Mouse (Mus musculus): ENCODE data around the gene Gm49325. TPM values are rescaled to one million over a fixed set of nuclear protein-coding genes. Genes with fewer than 3 reads are reported as not detected.

The Gm49325 gene
- polyA plus RNA-seq, 1 experiment from 2014 or later, result 5.4 TPM

DNA sequence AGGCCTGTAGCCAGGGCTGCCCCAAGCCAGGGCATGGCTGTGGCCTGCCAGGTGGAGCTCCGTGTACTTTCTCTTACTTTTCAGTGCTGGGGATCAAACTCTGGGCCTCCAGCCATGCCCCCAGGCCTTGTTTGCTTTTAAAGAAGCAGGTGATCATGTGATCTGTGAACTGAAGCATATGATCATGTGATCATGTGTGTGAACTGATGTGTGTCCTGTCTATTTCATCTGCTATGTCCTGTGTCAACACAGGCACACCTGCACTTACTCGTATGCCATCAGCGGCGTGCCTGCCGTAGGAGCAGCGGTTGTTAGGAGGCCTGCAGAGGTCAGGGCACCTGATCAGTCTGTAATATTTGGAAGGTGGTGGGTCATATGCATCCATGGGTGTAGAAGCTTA is 28.0 kb downstream of the Gm49325 start:
- H3K27me3 ChIP-seq (replicated peaks), result no peaks in the 10 kb centered on the region
- H3K4me2 ChIP-seq (replicated peaks), result no peak overlapping the region
- H3K4me1 ChIP-seq (replicated peaks), result peaks cover 15% of the 10 kb centered on the region
- H3K4me3 ChIP-seq (replicated peaks), result no peak overlapping the region
- WGBS, result 75% methylated on average over 6 of the region's 6 CpGs
- ATAC-seq, result 0 out of 2 replicates have a peak, but pooled peaks have one; percentile 34
- peaks cover 15% of the 10 kb centered on the region; the same call in 1 of the 2 replicates for H3K36me3 ChIP-seq
- H3K27ac ChIP-seq, result no peak overlapping the region
- H3K9ac ChIP-seq, result no peak overlapping the region
- no peaks in the 10 kb centered on the region for H3K9me3 ChIP-seq

DNA sequence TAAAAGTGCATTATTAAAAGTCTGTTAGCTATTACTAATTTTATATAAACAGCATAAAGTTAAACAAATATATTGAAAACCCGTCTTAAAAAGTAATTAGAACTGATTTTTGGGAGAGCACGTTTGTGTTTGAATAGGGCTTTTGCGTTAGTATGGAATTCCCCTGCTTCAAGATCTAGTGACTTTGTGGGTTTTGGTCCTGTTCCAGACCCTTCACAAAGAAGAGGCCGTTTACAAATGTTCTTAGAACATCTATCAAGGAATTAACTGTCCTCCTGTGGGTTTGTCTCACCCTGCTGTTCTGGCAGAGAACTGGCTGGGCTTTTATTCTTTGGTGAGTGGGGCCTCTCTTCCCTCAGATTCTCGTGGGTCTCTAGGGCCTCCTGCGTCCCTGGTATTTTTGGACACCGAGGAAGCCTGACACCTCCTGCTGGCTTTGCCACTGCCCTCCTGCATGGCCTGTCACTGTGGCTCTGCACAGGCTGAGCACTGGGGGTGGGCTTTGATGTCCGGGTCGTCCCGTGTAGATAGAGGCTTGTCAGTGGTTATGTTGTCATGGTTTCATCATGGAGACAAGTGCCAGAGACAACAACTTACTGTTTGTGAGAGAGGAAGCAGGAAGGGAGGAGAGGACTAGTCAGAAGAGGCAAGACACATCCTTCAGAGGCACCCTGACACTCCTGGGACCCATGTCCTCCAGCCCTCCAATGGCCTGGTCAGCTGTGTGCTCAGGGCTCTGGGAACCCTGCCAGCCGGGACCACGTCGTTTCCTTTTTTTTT is 28.6 kb downstream of the Gm49325 start:
- 59% methylated on average over 13 of the region's 13 CpGs for WGBS
- Histone ChIP-seq H3K27me3 (replicated peaks) (no peaks in the 10 kb centered on the region), H3K27ac (no peak overlapping the region), H3K4me2 (replicated peaks) (no peak overlapping the region), H3K9ac (no peak overlapping the region), H3K36me3 (peaks cover 15% of the 10 kb centered on the region; the same call in 1 of the 2 replicates), H3K4me1 (replicated peaks) (peaks cover 15% of the 10 kb centered on the region), H3K9me3 (no peaks in the 10 kb centered on the region), H3K4me3 (replicated peaks) (no peak overlapping the region)
- 0 out of 2 replicates have a peak, but pooled peaks have one; percentile 28 for ATAC-seq

DNA sequence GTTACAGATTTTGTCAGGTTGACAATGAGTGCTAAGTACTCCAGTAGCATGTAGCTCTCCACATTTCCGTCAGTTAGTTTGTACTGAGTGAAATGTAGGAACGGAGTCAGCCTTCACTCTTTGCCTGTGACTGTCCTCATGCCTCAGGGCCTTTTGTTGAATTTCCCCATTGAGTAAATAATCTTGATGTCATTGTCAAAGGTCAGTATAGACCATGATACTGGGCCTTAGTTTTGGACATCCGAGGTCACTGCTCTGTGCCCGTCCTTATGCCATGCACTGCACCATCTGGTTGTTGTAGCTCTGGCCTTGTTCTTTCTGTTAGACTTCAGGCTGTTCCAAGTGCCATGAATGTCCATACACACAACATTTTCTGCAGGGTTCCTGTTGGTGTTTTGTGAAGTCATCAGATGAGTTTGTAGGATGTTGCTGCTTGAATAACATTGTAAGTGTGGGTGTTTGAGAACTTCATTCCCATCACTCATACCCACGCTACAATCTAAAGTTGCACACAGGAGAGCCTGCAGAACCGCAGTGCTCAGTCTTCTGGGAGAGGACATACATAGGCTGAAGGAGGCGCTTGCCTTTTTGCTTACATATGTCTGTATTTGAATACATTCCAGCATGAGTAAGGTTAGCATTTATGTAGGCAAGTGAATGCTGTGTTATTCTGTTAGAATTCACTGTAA is 30.4 kb downstream of the Gm49325 start:
- no peak overlapping the region for H3K4me2 ChIP-seq (replicated peaks)
- ATAC-seq, result no peak

DNA sequence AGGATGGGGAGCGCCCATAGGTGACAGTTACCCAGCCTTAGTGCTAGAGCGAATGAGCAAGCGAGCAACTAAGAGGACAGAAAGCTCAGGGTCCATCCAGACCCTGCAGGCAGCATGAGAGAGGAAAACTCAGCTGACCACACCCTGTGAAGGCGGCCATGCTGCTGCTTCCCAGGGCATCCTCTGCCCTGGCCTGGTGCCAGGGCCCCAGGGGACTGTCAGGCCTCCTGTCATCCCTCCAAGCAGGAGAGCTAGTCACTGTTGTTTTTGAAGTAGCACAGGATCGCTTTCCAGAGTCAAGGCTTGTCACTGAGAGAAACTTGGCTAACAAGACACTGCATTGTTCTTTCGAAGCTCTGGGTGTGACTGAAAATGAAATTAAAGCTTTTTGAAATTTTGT is 33.0 kb downstream of the Gm49325 start:
- ATAC-seq, result no peak
- 82% methylated on average over 6 of the region's 6 CpGs for WGBS
- Histone ChIP-seq H3K4me3 (replicated peaks) (no peak overlapping the region), H3K27ac (no peak overlapping the region), H3K4me1 (replicated peaks) (peaks cover 8% of the 10 kb centered on the region; the same call in 1 of the 2 replicates), H3K36me3 (peaks cover 28% of the 10 kb centered on the region), H3K4me2 (replicated peaks) (no peak overlapping the region), H3K9me3 (no peaks in the 10 kb centered on the region), H3K9ac (no peak overlapping the region), H3K27me3 (replicated peaks) (no peaks in the 10 kb centered on the region)

More for the DNA sequence above, 30.4 kb downstream of the Gm49325 start:
- Histone ChIP-seq H3K36me3 (peaks cover 13% of the 10 kb centered on the region), H3K27me3 (replicated peaks) (no peaks in the 10 kb centered on the region), H3K27ac (no peak overlapping the region), H3K4me3 (replicated peaks) (no peak overlapping the region), H3K4me1 (replicated peaks) (peaks cover 10% of the 10 kb centered on the region; the same call in 1 of the 2 replicates), H3K9me3 (no peaks in the 10 kb centered on the region), H3K9ac (no peak overlapping the region)
- 88% methylated on average over 7 of the region's 7 CpGs for WGBS

GRCm38 (mm10) chr10:77643160-77643559 is 37.2 kb downstream of the Gm49325 start:
- no peaks in the 10 kb centered on the region for H3K9me3 ChIP-seq
- H3K4me1 ChIP-seq (replicated peaks), result 0 out of 2 replicates have a peak, but pooled peaks cover 2% of the 10 kb centered on the region
- H3K36me3 ChIP-seq, result peaks cover 42% of the 10 kb centered on the region
- H3K27me3 ChIP-seq (replicated peaks), result no peaks in the 10 kb centered on the region
- WGBS, result 78% methylated on average over 7 of the region's 7 CpGs
- H3K27ac ChIP-seq, result no peak overlapping the region
- no peak overlapping the region for H3K9ac ChIP-seq
- no peak for ATAC-seq
- no peak overlapping the region for H3K4me2 ChIP-seq (replicated peaks)
- H3K4me3 ChIP-seq (replicated peaks), result no peak overlapping the region

DNA sequence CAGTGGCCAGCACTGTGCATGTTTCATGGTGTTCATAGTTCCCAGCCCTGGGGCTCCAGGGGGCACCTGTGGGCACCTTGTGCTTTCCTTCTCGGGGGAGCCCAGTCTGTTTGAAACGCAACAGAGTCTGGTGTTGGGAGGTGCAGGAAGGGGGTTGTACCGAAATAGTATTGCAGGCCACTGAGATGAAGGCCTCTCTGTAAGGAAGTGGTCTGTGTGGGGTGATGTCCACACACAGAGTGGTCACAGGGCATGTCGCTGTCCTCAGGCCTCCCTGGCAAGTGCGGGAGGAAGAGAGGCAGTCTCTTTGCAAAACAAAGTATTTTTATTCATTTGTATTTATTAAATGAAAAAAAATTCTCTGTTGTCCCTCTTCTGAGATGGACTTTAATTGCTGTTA is 39.6 kb downstream of the Gm49325 start:
- no peak for ATAC-seq
- no peak overlapping the region for H3K4me2 ChIP-seq (replicated peaks)
- no peak overlapping the region for H3K27ac ChIP-seq
- H3K9me3 ChIP-seq, result no peaks in the 10 kb centered on the region
- H3K36me3 ChIP-seq, result peaks cover 37% of the 10 kb centered on the region
- 89% methylated on average over 5 of the region's 5 CpGs for WGBS
- H3K4me1 ChIP-seq (replicated peaks), result no peaks in the 10 kb centered on the region
- H3K27me3 ChIP-seq (replicated peaks), result no peaks in the 10 kb centered on the region
- no peak overlapping the region for H3K4me3 ChIP-seq (replicated peaks)
- no peak overlapping the region for H3K9ac ChIP-seq

GRCm38 (mm10) chr10:77647461-77647860 is 41.5 kb downstream of the Gm49325 start:
- H3K9ac ChIP-seq, result no peak overlapping the region

GRCm38 (mm10) chr10:77647901-77648300 is 41.9 kb downstream of the Gm49325 start:
- Histone ChIP-seq H3K27me3 (replicated peaks) (no peaks in the 10 kb centered on the region), H3K4me2 (replicated peaks) (no peak overlapping the region), H3K36me3 (peaks cover 29% of the 10 kb centered on the region; the same call in 1 of the 2 replicates), H3K9me3 (no peaks in the 10 kb centered on the region), H3K4me1 (replicated peaks) (no peaks in the 10 kb centered on the region), H3K4me3 (replicated peaks) (no peak overlapping the region), H3K27ac (no peak overlapping the region), H3K9ac (no peak overlapping the region)
- no peak for ATAC-seq
- 83% methylated on average over 8 of the region's 8 CpGs for WGBS

More at GRCm38 (mm10) chr10:77647461-77647860, 41.5 kb downstream of the Gm49325 start:
- Histone ChIP-seq H3K27ac (no peak overlapping the region), H3K4me3 (replicated peaks) (no peak overlapping the region), H3K27me3 (replicated peaks) (no peaks in the 10 kb centered on the region), H3K9me3 (no peaks in the 10 kb centered on the region), H3K36me3 (peaks cover 29% of the 10 kb centered on the region; the same call in 1 of the 2 replicates), H3K4me1 (replicated peaks) (no peaks in the 10 kb centered on the region), H3K4me2 (replicated peaks) (no peak overlapping the region)
- ATAC-seq, result no peak
- WGBS, result 54% methylated on average over 1 of the region's 1 CpGs

DNA sequence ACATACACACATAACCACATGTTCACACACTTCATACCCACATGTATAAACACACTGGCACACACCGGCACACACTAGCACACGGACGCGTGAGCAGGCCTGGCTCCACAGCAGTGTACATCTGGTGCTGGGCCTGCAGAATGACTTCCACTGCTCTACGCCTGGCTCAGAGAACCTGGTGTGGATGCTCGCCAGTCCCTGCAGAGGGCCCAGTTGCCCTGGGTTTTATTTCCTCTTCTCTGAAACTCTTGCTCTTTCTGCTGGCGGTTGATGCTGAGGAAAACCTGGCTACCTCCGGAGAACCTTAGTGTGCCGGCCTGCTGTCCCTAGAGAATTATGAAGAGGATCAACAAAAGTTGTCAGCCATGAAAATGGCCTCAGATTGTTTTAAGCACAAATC is 46.0 kb downstream of the Gm49325 start:
- H3K9ac ChIP-seq, result no peak overlapping the region
- H3K4me3 ChIP-seq (replicated peaks), result no peak overlapping the region
- 86% methylated on average over 9 of the region's 9 CpGs for WGBS
- no peaks in the 10 kb centered on the region for H3K4me1 ChIP-seq (replicated peaks)
- H3K27ac ChIP-seq, result no peak overlapping the region
- H3K4me2 ChIP-seq (replicated peaks), result no peak overlapping the region
- no peaks in the 10 kb centered on the region for H3K27me3 ChIP-seq (replicated peaks)
- no peak for ATAC-seq
- H3K36me3 ChIP-seq, result no peaks in the 10 kb centered on the region
- H3K9me3 ChIP-seq, result no peaks in the 10 kb centered on the region

- Histone ChIP-seq H3K27ac (no peak overlapping the region), H3K27me3 (replicated peaks) (no peaks in the 10 kb centered on the region), H3K9ac (no peak overlapping the region), H3K36me3 (no peaks in the 10 kb centered on the region), H3K4me3 (replicated peaks) (no peak overlapping the region), H3K4me1 (replicated peaks) (no peaks in the 10 kb centered on the region), H3K9me3 (no peaks in the 10 kb centered on the region), H3K4me2 (replicated peaks) (no peak overlapping the region)
- no peak for ATAC-seq
- WGBS, result 51% methylated on average over 15 of the region's 15 CpGs
Observed at GRCm38 (mm10) chr10:77658286-77658994, 52.4 kb downstream of the Gm49325 start.

DNA sequence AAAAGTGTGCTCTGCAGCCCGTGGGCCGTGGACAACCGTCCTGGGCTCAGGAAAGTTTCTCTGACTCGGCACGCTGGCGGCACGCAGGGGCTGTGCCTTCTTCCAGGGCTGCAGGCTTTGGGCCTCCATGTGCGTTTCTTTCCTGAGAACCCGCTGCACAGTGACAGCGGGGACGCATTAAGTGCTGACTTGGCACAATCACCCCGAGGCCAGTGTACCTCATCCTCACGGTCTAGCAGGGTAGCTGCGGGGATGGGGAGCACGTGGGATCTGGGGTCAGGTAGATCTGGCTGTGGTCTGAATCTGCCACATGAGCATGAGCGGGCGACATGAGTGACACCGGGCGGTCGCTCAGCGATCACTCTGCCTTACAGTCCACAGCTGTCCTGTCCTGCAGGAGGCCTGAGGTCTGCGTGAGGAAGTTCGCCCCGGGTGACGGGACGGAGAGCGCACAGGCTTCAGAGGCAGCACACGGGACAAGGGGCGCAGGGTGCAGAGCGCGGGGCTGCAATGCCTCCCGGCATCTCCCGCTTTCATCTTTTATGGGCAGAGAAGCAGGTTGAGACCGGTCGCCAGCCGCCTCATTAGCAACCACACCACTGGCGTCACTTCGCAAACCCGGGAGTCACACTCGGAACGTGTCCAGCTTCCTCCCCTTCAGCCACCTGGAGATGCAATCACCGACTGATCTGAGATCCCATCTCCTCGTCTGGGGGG is 58.1 kb downstream of the Gm49325 start:
- H3K36me3 ChIP-seq, result no peaks in the 10 kb centered on the region
- H3K4me3 ChIP-seq (replicated peaks), result no peak overlapping the region
- no peak overlapping the region for H3K27ac ChIP-seq
- peaks cover 8% of the 10 kb centered on the region; the same call in 1 of the 2 replicates for H3K27me3 ChIP-seq (replicated peaks)
- WGBS, result 38% methylated on average over 43 of the region's 43 CpGs
- H3K9me3 ChIP-seq, result no peaks in the 10 kb centered on the region
- H3K4me1 ChIP-seq (replicated peaks), result no peaks in the 10 kb centered on the region
- H3K4me2 ChIP-seq (replicated peaks), result 0 out of 2 replicates have a peak overlapping the region, but pooled peaks have one; percentile 4
- no peak for ATAC-seq
- H3K9ac ChIP-seq, result no peak overlapping the region

All from intestine, embryonic 15.5 days (tissue).